Mouse (Mus musculus) olfactory bulb, adult 2 months (tissue): ENCODE measurements around the gene Rtl10.

ENCODE experiments used
- CTCF ChIP-seq: fragments of 200-500 bp; IDR thresholded peaks from 2 replicates; pipeline ENCODE4 v1.5.1; 2012; ENCODE audit warnings: low read depth, mild to moderate bottlenecking, low read length, moderate library complexity; ENCODE audit not compliant: insufficient read depth
- POLR2A ChIP-seq: fragments of 200-500 bp; IDR thresholded peaks from 2 replicates; pipeline ENCODE4 v1.6.1; 2012; ENCODE audit warnings: mild to moderate bottlenecking, low read depth, low read length, moderate library complexity; ENCODE audit not compliant: insufficient read depth

GRCm38 (mm10) chr16:18453846-18454245, 44.9 kb upstream of the Rtl10 start:
- TF ChIP-seq POLR2A, result no peak
- TF ChIP-seq CTCF, result no peak
